Mouse (Mus musculus): Measurements from ENCODE around the gene Phpt1.

DNA sequence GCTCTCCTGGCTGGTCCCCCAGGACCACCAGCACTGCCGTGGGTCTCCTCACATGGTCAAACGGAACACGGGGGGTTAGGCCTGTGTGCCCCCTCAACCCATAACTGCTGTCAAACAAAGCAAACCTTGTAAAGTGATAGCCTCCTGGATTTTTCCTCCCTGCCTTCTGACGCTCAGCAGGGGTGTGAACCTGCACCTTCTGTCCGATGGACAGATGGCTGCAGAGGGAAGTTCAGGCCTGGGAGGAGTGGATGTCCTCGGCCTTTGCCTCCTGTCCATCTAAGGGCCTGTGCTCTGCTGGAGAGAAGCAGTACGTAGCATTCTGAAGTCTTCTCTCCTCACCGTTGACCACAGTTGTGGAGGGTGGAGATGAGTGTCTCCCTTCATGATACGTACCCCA, 13.1 kb downstream of the Phpt1 start:
- no peak for TF ChIP-seq CTCF (IDR thresholded peaks at IDR 0.05; ENCODE audit: control insufficient read depth, insufficient read depth, insufficient replicate concordance, low read depth, low read length)
- TF ChIP-seq POLR2A (IDR thresholded peaks at IDR 0.05; ENCODE audit: control insufficient read depth, low read depth, low read length), result no peak
